Mouse (Mus musculus): Measurements from ENCODE around the gene Slc25a44. TPM values are rescaled to one million over a fixed set of nuclear protein-coding genes. Genes with fewer than 3 reads are reported as not detected.

Slc25a44 gene
- total and polyA plus RNA-seq, 3 experiments, result 11.9 to 19.1 (median 14.6) TPM

- Histone ChIP-seq H3K4me3 (no peak overlapping the region), H3K36me3 (ENCODE audit: control insufficient read depth, insufficient read depth, low read length) (no peaks in the 10 kb centered on the region), H3K27ac (no peak overlapping the region), H3K4me1 (ENCODE audit: control insufficient read depth, insufficient read depth, low read length) (no peaks in the 10 kb centered on the region), H3K27me3 (ENCODE audit: control insufficient read depth, insufficient read depth, low read length) (no peaks in the 10 kb centered on the region), H3K79me2 (replicated peaks; ENCODE audit: control insufficient read depth, insufficient read depth, low read length) (no peaks in the 10 kb centered on the region), H3K9ac (ENCODE audit: low read depth, low read length) (no peak overlapping the region)
- intact Hi-C loops (cut with DNase I), result no loop called here
- DNase-seq, result no peak
- 64% methylated on average over 8 of the region's 8 CpGs for WGBS
- TF ChIP-seq EP300 (IDR thresholded peaks at IDR 0.05; ENCODE audit: insufficient read depth, low read depth, low read length), result no peak
- no peak for TF ChIP-seq CTCF (IDR thresholded peaks at IDR 0.05)
- no peak for TF ChIP-seq POLR2A (IDR thresholded peaks at IDR 0.05; ENCODE audit: insufficient read depth, low read depth, low read length)
These were observed 29.0 kb upstream of the Slc25a44 start for GRCm38 (mm10) chr3:88453986-88454385.

DNA sequence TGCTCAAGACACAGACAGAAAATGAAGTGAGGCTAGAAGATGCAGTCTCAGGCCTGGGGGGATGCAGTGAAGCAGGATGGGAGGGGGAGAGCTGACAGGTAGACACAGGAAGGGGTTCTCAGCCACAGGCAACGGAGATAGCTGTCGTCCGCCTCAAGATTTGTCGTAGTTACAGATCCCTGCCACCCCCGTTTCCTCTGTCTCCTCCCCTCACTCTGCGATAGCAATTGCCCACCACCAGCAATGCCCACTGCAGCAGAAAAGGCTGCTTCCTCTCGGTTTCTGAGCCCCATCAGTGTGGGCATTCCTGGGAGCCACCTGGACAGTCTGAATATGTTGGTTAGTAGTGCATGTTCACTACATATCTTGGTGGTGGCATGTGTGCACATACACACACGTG is 28.4 kb upstream of the Slc25a44 start:
- Histone ChIP-seq H3K9ac (ENCODE audit: low read depth, low read length) (no peak overlapping the region), H3K79me2 (replicated peaks; ENCODE audit: control insufficient read depth, insufficient read depth, low read length) (no peaks in the 10 kb centered on the region), H3K36me3 (ENCODE audit: control insufficient read depth, insufficient read depth, low read length) (no peaks in the 10 kb centered on the region), H3K4me3 (no peak overlapping the region), H3K27ac (no peak overlapping the region), H3K27me3 (ENCODE audit: control insufficient read depth, insufficient read depth, low read length) (no peaks in the 10 kb centered on the region), H3K4me1 (ENCODE audit: control insufficient read depth, insufficient read depth, low read length) (no peaks in the 10 kb centered on the region)
- intact Hi-C loops (cut with DNase I), result no loop called here
- TF ChIP-seq EP300 (IDR thresholded peaks at IDR 0.05; ENCODE audit: insufficient read depth, low read depth, low read length), result no peak
- no peak for TF ChIP-seq POLR2A (IDR thresholded peaks at IDR 0.05; ENCODE audit: insufficient read depth, low read depth, low read length)
- TF ChIP-seq CTCF (IDR thresholded peaks at IDR 0.05), result no peak
- WGBS, result 38% methylated on average over 8 of the region's 8 CpGs
- no peak for DNase-seq

DNA sequence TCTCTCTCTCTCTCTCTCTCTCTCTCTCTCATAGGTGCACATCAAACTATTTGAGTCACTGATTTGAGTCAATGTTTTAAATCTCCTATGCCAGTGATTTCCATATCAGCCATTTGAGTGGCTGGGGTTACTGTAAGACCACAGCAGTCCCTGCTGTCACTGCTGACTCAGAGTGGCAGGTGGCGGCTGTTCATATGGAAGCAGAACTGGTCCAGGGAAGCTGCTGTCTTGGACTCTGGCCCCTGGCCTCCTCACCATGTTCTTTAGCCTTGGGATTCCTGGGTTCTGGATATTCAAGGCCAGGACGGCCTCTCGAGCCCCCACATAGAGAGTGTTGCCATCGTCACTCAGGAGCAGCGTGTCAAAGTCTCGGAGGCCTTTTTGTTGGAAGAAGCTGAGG is 27.8 kb upstream of the Slc25a44 start:
- DNase-seq, result no peak
- no peaks in the 10 kb centered on the region for H3K79me2 ChIP-seq (replicated peaks; ENCODE audit: control insufficient read depth, insufficient read depth, low read length)
- TF ChIP-seq EP300 (IDR thresholded peaks at IDR 0.05; ENCODE audit: insufficient read depth, low read depth, low read length) (no peak), CTCF (IDR thresholded peaks at IDR 0.05) (no peak), POLR2A (IDR thresholded peaks at IDR 0.05; ENCODE audit: insufficient read depth, low read depth, low read length) (no peak)
- no peaks in the 10 kb centered on the region for H3K36me3 ChIP-seq (ENCODE audit: control insufficient read depth, insufficient read depth, low read length)
- intact Hi-C loops (cut with DNase I), result no loop called here
- H3K27me3 ChIP-seq (ENCODE audit: control insufficient read depth, insufficient read depth, low read length), result no peaks in the 10 kb centered on the region
- H3K4me3 ChIP-seq, result no peak overlapping the region
- no peaks in the 10 kb centered on the region for H3K4me1 ChIP-seq (ENCODE audit: control insufficient read depth, insufficient read depth, low read length)
- WGBS, result 80% methylated on average over 6 of the region's 6 CpGs
- H3K27ac ChIP-seq, result no peak overlapping the region
- no peak overlapping the region for H3K9ac ChIP-seq (ENCODE audit: low read depth, low read length)

- no peaks in the 10 kb centered on the region for H3K27me3 ChIP-seq (ENCODE audit: control insufficient read depth, insufficient read depth, low read length)
- no peak overlapping the region for H3K4me3 ChIP-seq
- DNase-seq, result no peak
- H3K4me1 ChIP-seq (ENCODE audit: control insufficient read depth, insufficient read depth, low read length), result no peaks in the 10 kb centered on the region
- intact Hi-C loops (cut with DNase I), result no loop called here
- no peak overlapping the region for H3K9ac ChIP-seq (ENCODE audit: low read depth, low read length)
- H3K27ac ChIP-seq, result no peak overlapping the region
- TF ChIP-seq EP300 (IDR thresholded peaks at IDR 0.05; ENCODE audit: insufficient read depth, low read depth, low read length) (no peak), CTCF (IDR thresholded peaks at IDR 0.05) (no peak), POLR2A (IDR thresholded peaks at IDR 0.05; ENCODE audit: insufficient read depth, low read depth, low read length) (no peak)
- no peaks in the 10 kb centered on the region for H3K79me2 ChIP-seq (replicated peaks; ENCODE audit: control insufficient read depth, insufficient read depth, low read length)
- H3K36me3 ChIP-seq (ENCODE audit: control insufficient read depth, insufficient read depth, low read length), result no peaks in the 10 kb centered on the region
- WGBS, result 70% methylated on average over 5 of the region's 5 CpGs
These were observed 27.3 kb upstream of the Slc25a44 start for GRCm38 (mm10) chr3:88452246-88452645.

GRCm38 (mm10) chr3:88450379-88451131 is 25.6 kb upstream of the Slc25a44 start:
- 58% methylated on average over 12 of the region's 12 CpGs for WGBS
- no peaks in the 10 kb centered on the region for H3K79me2 ChIP-seq (replicated peaks; ENCODE audit: control insufficient read depth, insufficient read depth, low read length)
- DNase-seq, result no peak

GRCm38 (mm10) chr3:88449395-88450023 is 24.6 kb upstream of the Slc25a44 start:
- Histone ChIP-seq H3K9ac (ENCODE audit: low read depth, low read length) (0 out of 2 replicates have a peak overlapping the region, but pooled peaks have one; percentile 1), H3K27ac (no peak overlapping the region), H3K4me1 (ENCODE audit: control insufficient read depth, insufficient read depth, low read length) (peaks cover 2% of the 10 kb centered on the region), H3K27me3 (ENCODE audit: control insufficient read depth, insufficient read depth, low read length) (no peaks in the 10 kb centered on the region), H3K4me3 (peak overlapping the region; percentile 18; the same call in 1 of the 2 replicates), H3K79me2 (replicated peaks; ENCODE audit: control insufficient read depth, insufficient read depth, low read length) (no peaks in the 10 kb centered on the region), H3K36me3 (ENCODE audit: control insufficient read depth, insufficient read depth, low read length) (no peaks in the 10 kb centered on the region)
- TF ChIP-seq CTCF (IDR thresholded peaks at IDR 0.05) (no peak), POLR2A (IDR thresholded peaks at IDR 0.05; ENCODE audit: insufficient read depth, low read depth, low read length) (no peak; the same call in 1 of the 2 replicates), EP300 (IDR thresholded peaks at IDR 0.05; ENCODE audit: insufficient read depth, low read depth, low read length) (no peak)
- intact Hi-C loops (cut with DNase I), result no loop called here
- peak in 1 of 2 experiments; percentile 49 for DNase-seq
- WGBS, result 19% methylated on average over 21 of the region's 21 CpGs

More at GRCm38 (mm10) chr3:88450379-88451131, 25.6 kb upstream of the Slc25a44 start:
- H3K27ac ChIP-seq, result no peak overlapping the region; the same call in 1 of the 2 replicates
- intact Hi-C loops (cut with DNase I), result no loop called here
- no peaks in the 10 kb centered on the region for H3K27me3 ChIP-seq (ENCODE audit: control insufficient read depth, insufficient read depth, low read length)
- peaks cover 2% of the 10 kb centered on the region for H3K4me1 ChIP-seq (ENCODE audit: control insufficient read depth, insufficient read depth, low read length)
- H3K9ac ChIP-seq (ENCODE audit: low read depth, low read length), result no peak overlapping the region
- H3K36me3 ChIP-seq (ENCODE audit: control insufficient read depth, insufficient read depth, low read length), result no peaks in the 10 kb centered on the region
- TF ChIP-seq EP300 (IDR thresholded peaks at IDR 0.05; ENCODE audit: insufficient read depth, low read depth, low read length), result no peak
- no peak for TF ChIP-seq CTCF (IDR thresholded peaks at IDR 0.05)
- TF ChIP-seq POLR2A (IDR thresholded peaks at IDR 0.05; ENCODE audit: insufficient read depth, low read depth, low read length), result no peak
- H3K4me3 ChIP-seq, result no peak overlapping the region

Data from heart, adult 2 months (tissue).